Mouse (Mus musculus) CH12.LX (cell line): ENCODE results near the gene Ccnl1. TPM values are rescaled to one million over a fixed set of nuclear protein-coding genes. Genes with fewer than 3 reads are reported as not detected.

Experiments used
- DNase-seq: peaks from one replicate; pipeline ENCODE4 v3.0.0-alpha.2; 2013; ENCODE audit errors: extremely low read depth
- H3K27ac ChIP-seq: 2 replicates; pipeline ENCODE4 v1.5.1; 2012; ENCODE audit warnings: low read depth, mild to moderate bottlenecking, control low read depth, moderate library complexity; ENCODE audit not compliant: insufficient read depth
- H3K27me3 ChIP-seq: replicated peaks from 2 replicates; pipeline ENCODE3; 2012; ENCODE audit warnings: inconsistent platforms
- H3K36me3 ChIP-seq, 2 experiments: replicated peaks in 1 of 2; 2 replicates each; pipeline versions ENCODE3 to v1.6.1; 2012; ENCODE audit warnings: inconsistent platforms in 1 of 2, low read length in 1 of 2, mild to moderate bottlenecking in 1 of 2, mixed read lengths in 1 of 2, moderate library complexity in 1 of 2; ENCODE audit not compliant: control insufficient read depth in 1 of 2, insufficient read depth in 1 of 2
- H3K4me1 ChIP-seq, 2 experiments: 2 replicates each; pipeline ENCODE4 v1.6.1; 2012; ENCODE audit warnings: inconsistent platforms in 1 of 2, moderate library complexity in 1 of 2; ENCODE audit not compliant: insufficient read depth in 2 of 2, control insufficient read depth in 1 of 2
- H3K4me2 ChIP-seq: 2 replicates; pipeline ENCODE4 v1.6.1; 2012; ENCODE audit warnings: low read depth, mild to moderate bottlenecking, control low read depth; ENCODE audit not compliant: poor library complexity, insufficient read depth, severe bottlenecking
- H3K4me3 ChIP-seq, 3 experiments: fragments of 150-350 bp in 1 of 3; sonication (generic) in 1 of 3; replicated peaks in 1 of 3; 2 replicates each; pipeline versions ENCODE3 to v1.5.1; 2011 to 2012; ENCODE audit warnings: low read depth in 2 of 3, low read length in 2 of 3, mild to moderate bottlenecking in 2 of 3, moderate library complexity in 2 of 3, control low read depth in 1 of 3, improper control_type of control experiment in 1 of 3, inconsistent platforms in 1 of 3, mixed read lengths in 1 of 3; ENCODE audit not compliant: poor library complexity in 1 of 3
- H3K79me2 ChIP-seq: replicated peaks from 2 replicates; pipeline ENCODE4 v1.6.1; 2012; ENCODE audit warnings: mild to moderate bottlenecking, moderate library complexity; ENCODE audit not compliant: control insufficient read depth, poor library complexity, insufficient read depth, severe bottlenecking; ENCODE audit errors: extremely low read depth
- H3K9ac ChIP-seq: 2 replicates; pipeline ENCODE4 v1.6.1; 2012; ENCODE audit warnings: low read depth, mild to moderate bottlenecking, control low read depth, moderate library complexity; ENCODE audit not compliant: insufficient read depth
- H3K9me3 ChIP-seq: replicated peaks from 2 replicates; pipeline ENCODE3; 2012; ENCODE audit warnings: low read length, inconsistent platforms, mixed read lengths
- BHLHE40 ChIP-seq: IDR thresholded peaks from 2 replicates; pipeline ENCODE4 v1.6.1; 2011; ENCODE audit warnings: mild to moderate bottlenecking, low read depth, low read length, improper control_type of control experiment
- CTCF ChIP-seq, 2 experiments: IDR thresholded peaks in 1 of 2; conservative IDR thresholded peaks in 1 of 2; 2 replicates each; pipeline ENCODE4 v1.5.1; 2011 to 2012; ENCODE audit warnings: low read depth in 2 of 2, low read length in 2 of 2, improper control_type of control experiment in 1 of 2, inconsistent platforms in 1 of 2, mild to moderate bottlenecking in 1 of 2, moderate library complexity in 1 of 2
- EP300 ChIP-seq: IDR thresholded peaks from 2 replicates; pipeline ENCODE4 v1.6.1; 2011; ENCODE audit warnings: low read length, improper control_type of control experiment
- ETS1 ChIP-seq: conservative IDR thresholded peaks from 2 replicates; pipeline ENCODE4 v1.6.1; 2012; ENCODE audit warnings: low read depth, mild to moderate bottlenecking, inconsistent platforms, low read length, improper control_type of control experiment, moderate library complexity
- JUND ChIP-seq: conservative IDR thresholded peaks from 2 replicates; pipeline ENCODE4 v1.6.1; 2011; ENCODE audit warnings: low read depth, low read length, improper control_type of control experiment
- KAT2A ChIP-seq: IDR thresholded peaks from 2 replicates; pipeline ENCODE4 v1.6.1; 2012; ENCODE audit warnings: low read length, improper control_type of control experiment, inconsistent platforms; ENCODE audit not compliant: insufficient replicate concordance
- MAX ChIP-seq: IDR thresholded peaks from 2 replicates; pipeline ENCODE4 v1.6.1; 2011; ENCODE audit warnings: low read length, improper control_type of control experiment
- MAZ ChIP-seq: IDR thresholded peaks from 2 replicates; pipeline ENCODE4 v1.6.1; 2012; ENCODE audit warnings: low read depth, mild to moderate bottlenecking, inconsistent platforms, low read length, improper control_type of control experiment, moderate library complexity
- MYC ChIP-seq: IDR thresholded peaks from 2 replicates; pipeline ENCODE4 v1.6.1; 2011; ENCODE audit warnings: low read depth, mild to moderate bottlenecking, improper control_type of control experiment, low read length
- RAD21 ChIP-seq: IDR thresholded peaks from 2 replicates; pipeline ENCODE4 v1.6.1; 2011; ENCODE audit warnings: low read depth, mild to moderate bottlenecking, low read length, improper control_type of control experiment, moderate library complexity
- SMC3 ChIP-seq: IDR thresholded peaks from 2 replicates; pipeline ENCODE4 v1.6.1; 2011; ENCODE audit warnings: low read depth, low read length, improper control_type of control experiment
- TCF12 ChIP-seq: IDR thresholded peaks from 2 replicates; pipeline ENCODE4 v1.6.1; 2014; ENCODE audit warnings: low read depth, mild to moderate bottlenecking, inconsistent platforms, low read length, improper control_type of control experiment
- ZC3H11A ChIP-seq: IDR thresholded peaks from 2 replicates; pipeline ENCODE4 v1.6.1; 2012; ENCODE audit warnings: low read depth, mild to moderate bottlenecking, inconsistent platforms, low read length, improper control_type of control experiment
- ZKSCAN1 ChIP-seq: IDR thresholded peaks from 2 replicates; pipeline ENCODE4 v1.6.1; 2012; ENCODE audit warnings: low read depth, inconsistent platforms, low read length, improper control_type of control experiment, borderline replicate concordance
- ZNF384 ChIP-seq: IDR thresholded peaks from 2 replicates; pipeline ENCODE4 v1.6.1; 2012; ENCODE audit warnings: low read depth, low read length, improper control_type of control experiment, inconsistent platforms
- dilution Hi-C: fragments of 300-500 bp; cut with MboI; formaldehyde crosslinking; loops from 2 replicates; pipeline ENCODE4 v1.14.3; 2020; ENCODE audit warnings: low sequenced_read_pairs; ENCODE audit not compliant: extremely low pct_unique_long_range_greater_than_20kb, extremely low pct_ligation_motif_present
- in situ Hi-C: fragments of 300-500 bp; cut with MboI; formaldehyde crosslinking; loops from 3 replicates; pipeline ENCODE4 v1.14.3; 2019; ENCODE audit warnings: low sequenced_read_pairs, low pct_ligation_motif_present, low pct_unique_long_range_greater_than_20kb, mixed read lengths
- polyA plus RNA-seq: library from polyadenylated mRNA; unstranded; fragments of >175 nt; gene quantifications from 2 replicates; pipeline ENCODE4 v1.2.1, GENCODE M21; 2012; ENCODE audit warnings: low read depth; ENCODE audit not compliant: insufficient read length
- total RNA-seq, 2 experiments: library from RNA; depleted of rRNA; stranded (reverse); fragments of 300-350 nt in 1 of 2; fragments of >200 nt in 1 of 2; gene quantifications; 2 replicates each; pipeline ENCODE4 v1.2.3; 2012 to 2014

Ccnl1 gene
- total and polyA plus RNA-seq, 3 experiments: 25.1 to 66.2 (median 58.8) TPM

DNA sequence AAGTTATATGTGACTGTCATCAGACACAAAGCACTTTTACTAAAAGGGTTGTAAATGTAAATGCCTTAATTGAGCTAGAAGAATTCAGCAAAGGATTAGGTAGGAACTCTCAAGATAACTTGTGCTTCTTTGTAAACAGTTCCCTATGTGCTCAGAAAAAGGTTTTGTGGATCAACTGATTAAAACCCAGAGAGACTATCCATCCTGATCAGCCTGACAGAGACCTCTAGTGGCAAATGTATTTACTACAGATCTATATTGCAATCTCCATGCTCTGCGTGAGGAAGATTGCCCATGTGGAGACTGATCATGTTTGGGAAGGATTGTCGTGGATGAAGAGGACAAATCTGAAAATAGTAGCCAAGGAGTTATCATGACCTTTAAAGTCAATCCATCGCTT is 19.8 kb downstream of the Ccnl1 start:
- Histone ChIP-seq H3K36me3 (peaks cover 0 to 2% of the 10 kb centered on the region in 2 experiments), H3K4me1 (no peaks in the 10 kb centered on the region), H3K9me3 (no peaks in the 10 kb centered on the region), H3K9ac (no peak overlapping the region), H3K27ac (no peak overlapping the region), H3K4me2 (no peak overlapping the region), H3K27me3 (no peaks in the 10 kb centered on the region), H3K79me2 (no peaks in the 10 kb centered on the region), H3K4me3 (no peak overlapping the region)
- dilution Hi-C loops (no loop called here), in situ Hi-C loops (loop anchor here (10.0 to 25.0 kb wide), 4 partner anchors 243 to 951 kb away; no protein-coding TSS in a partner anchor)
- DNase-seq: peak; percentile 43
- TF ChIP-seq RAD21 (peak; percentile 78), SMC3 (peak; percentile 60), ETS1 (no peak), CTCF (conservative IDR thresholded peaks at IDR 0.05 in 1 of 2, IDR thresholded peaks at IDR 0.05 in 1 of 2; ENCODE audit: low read depth in 2 of 2, low read length in 2 of 2) (peak; percentile 56 to 77), EP300 (no peak)

DNA sequence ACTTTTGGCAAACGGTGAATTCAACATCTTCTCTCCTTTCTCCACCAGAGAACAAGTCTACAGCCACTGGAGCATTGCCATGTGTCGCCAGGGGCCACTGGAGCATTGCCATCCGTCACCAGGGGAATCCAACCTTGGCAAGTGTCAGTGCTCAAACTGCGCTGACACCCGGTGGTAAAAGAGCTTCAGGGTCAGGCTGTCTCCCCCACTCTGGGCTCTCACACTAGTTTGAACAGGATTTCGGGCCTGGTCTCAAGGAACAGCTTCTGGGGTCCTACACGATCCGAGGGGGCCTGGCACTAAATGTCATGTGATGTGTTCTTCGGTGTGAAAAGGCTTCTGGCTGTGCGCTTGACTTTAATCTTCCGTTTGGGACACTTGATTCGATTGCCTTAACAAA is 21.7 kb downstream of the Ccnl1 start:
- in situ Hi-C loops: loop anchor here (10.0 to 25.0 kb wide), 4 partner anchors 242 to 949 kb away; no protein-coding TSS in a partner anchor
- no peaks in the 10 kb centered on the region for H3K27me3 ChIP-seq
- H3K4me3 ChIP-seq: no peak overlapping the region
- no peaks in the 10 kb centered on the region for H3K79me2 ChIP-seq
- dilution Hi-C loops: no loop called here
- H3K36me3 ChIP-seq: peaks cover 0 to 2% of the 10 kb centered on the region in 2 experiments
- DNase-seq: no peak
- no peak overlapping the region for H3K27ac ChIP-seq
- no peak for TF ChIP-seq EP300
- no peak for TF ChIP-seq JUND
- TF ChIP-seq ZKSCAN1: no peak
- no peak for TF ChIP-seq MAZ
- TF ChIP-seq CTCF (conservative IDR thresholded peaks at IDR 0.05 in 1 of 2, IDR thresholded peaks at IDR 0.05 in 1 of 2; ENCODE audit: low read depth in 2 of 2, low read length in 2 of 2): 0 out of 4 replicates have a peak, but pooled peaks of 1 of the 2 experiments have one; percentile 0
- peak; percentile 2 for TF ChIP-seq RAD21
- TF ChIP-seq MYC: no peak
- TF ChIP-seq KAT2A: no peak
- no peak overlapping the region for H3K9ac ChIP-seq
- H3K4me1 ChIP-seq: no peaks in the 10 kb centered on the region
- H3K9me3 ChIP-seq: no peaks in the 10 kb centered on the region
- no peak overlapping the region for H3K4me2 ChIP-seq

DNA sequence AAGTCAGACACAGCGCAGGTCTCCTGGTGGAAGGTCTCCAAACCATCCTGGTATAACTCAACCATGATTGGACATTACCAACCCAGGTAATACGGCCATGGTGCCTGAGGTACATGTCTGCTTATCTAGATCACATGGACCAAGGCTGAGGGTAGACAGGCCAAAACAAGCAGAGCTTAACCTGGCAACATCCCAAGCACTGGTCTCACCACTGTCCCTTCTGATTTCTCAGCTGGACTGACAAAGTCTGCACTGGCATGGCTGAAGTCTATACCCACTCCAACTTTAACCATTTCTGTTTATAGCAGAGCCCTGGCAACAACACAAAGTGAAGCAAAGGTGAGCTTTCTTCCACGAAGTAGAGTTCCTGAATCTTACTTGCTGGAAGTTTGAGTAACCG is 22.9 kb downstream of the Ccnl1 start:
- Histone ChIP-seq H3K9ac (no peak overlapping the region), H3K79me2 (no peaks in the 10 kb centered on the region), H3K27ac (no peak overlapping the region), H3K4me2 (no peak overlapping the region), H3K4me1 (peaks cover 2 to 6% of the 10 kb centered on the region in 2 experiments; a peak in 2 of 4 replicates), H3K36me3 (peaks cover 0 to 2% of the 10 kb centered on the region in 2 experiments), H3K27me3 (no peaks in the 10 kb centered on the region), H3K9me3 (no peaks in the 10 kb centered on the region), H3K4me3 (no peak overlapping the region)
- TF ChIP-seq BHLHE40 (no peak), ZC3H11A (no peak), TCF12 (no peak), ZNF384 (no peak), MAX (no peak), MAZ (no peak)
- dilution Hi-C loops: no loop called here
- DNase-seq: no peak
- in situ Hi-C loops: loop anchor here (10.0 to 25.0 kb wide), 4 partner anchors 240 to 948 kb away; no protein-coding TSS in a partner anchor
